Mouse (Mus musculus): ENCODE results near the gene 2210011C24Rik. TPM values are rescaled to one million over a fixed set of nuclear protein-coding genes. Genes with fewer than 3 reads are reported as not detected.
A peak's percentile ranks its signal among the peaks of the same experiment; 100 is the strongest.
"Not testable (repeated sequence)": the region's sequence is repeated elsewhere in the genome, so short reads cannot be mapped to it uniquely, and the experiment has no call there.

The 2210011C24Rik gene
- polyA plus RNA-seq, 1 experiment from 2014 or later = not detected

DNA sequence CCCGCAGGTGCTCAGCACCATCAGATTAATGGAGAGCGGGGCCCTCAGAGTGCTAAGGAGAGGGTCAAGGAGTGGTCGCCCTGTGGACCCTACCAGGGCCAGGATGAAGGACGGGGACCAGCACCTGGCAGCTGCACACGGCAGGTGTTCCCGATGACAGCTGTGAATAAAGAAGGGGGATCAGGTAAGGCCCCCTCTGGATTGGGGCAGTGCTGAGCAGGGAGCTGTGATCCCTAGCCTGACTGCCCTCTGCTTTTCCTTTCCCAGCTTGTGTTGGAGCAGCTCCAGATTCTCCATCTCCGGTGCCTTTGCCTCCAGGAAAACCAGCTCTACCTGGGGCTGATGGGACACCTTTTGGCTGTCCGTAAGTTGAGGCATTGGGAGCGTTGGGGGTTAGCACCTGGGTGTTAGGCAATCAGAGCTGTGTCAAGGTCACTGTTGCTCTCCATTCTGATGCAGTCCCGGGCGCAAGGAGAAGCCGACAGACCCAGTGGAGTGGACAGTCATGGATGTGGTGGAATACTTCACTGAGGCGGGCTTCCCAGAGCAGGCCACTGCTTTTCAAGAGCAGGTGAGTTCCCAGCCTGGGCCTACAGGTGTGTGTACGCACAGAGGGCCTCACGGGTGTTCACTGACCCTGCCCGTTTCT is 12.8 kb downstream of the 2210011C24Rik start:
- no peaks in the 10 kb centered on the region for H3K9me3 ChIP-seq
- H3K9ac ChIP-seq = peak overlapping the region; percentile 45; the same call in 1 of the 2 replicates
- H3K27me3 ChIP-seq (replicated peaks) = peaks cover 25% of the 10 kb centered on the region
- WGBS = 69% methylated on average over 16 of the region's 16 CpGs
- peak overlapping the region; percentile 82 for H3K4me3 ChIP-seq
- peaks cover 25% of the 10 kb centered on the region for H3K4me1 ChIP-seq
- H3K4me2 ChIP-seq (replicated peaks) = peak overlapping the region; percentile 89
- peaks cover 36% of the 10 kb centered on the region for H3K36me3 ChIP-seq
- no peak overlapping the region for H3K27ac ChIP-seq
- ATAC-seq (ENCODE audit: low FRiP score, low read depth) = no peak

DNA sequence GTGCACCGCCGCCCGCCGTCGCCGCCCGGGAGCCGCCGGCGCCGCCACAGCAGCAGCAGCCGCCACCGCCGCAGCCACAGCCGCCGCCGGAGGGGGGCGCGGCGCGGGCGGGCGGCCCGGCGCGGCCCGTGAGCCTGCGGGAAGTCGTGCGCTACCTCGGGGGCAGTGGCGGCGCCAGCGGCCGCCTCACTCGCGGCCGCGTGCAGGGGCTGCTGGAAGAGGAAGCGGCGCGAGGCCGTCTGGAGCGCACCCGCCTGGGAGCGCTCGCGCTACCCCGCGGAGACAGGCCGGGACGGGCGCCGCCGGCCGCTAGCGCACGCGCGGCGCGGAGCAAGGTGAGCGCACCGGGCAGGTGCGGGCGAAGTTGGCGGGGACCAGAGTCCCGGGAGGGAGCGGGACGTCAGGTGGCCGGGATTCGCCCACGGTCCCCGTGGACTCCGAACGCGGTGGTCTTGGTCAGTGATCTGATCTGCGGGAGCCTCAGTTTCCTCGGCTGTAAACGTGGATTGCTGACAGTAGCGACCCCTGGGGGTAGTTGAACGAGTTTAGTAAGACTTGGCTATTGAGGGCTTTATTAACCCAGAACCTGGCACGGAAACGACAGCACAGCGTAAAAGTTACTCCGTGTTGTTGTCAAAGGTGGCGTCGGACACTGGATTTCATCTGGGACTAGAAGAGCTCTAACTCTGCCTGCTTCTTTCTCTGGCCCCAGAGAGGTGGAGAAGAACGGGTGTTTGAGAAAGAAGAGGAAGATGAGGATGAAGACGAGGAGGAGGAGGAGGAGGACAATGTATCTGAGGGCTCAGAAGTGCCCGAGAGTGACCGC is 13.5 kb downstream of the 2210011C24Rik start:
- H3K4me3 ChIP-seq = peak overlapping the region; percentile 82
- H3K9me3 ChIP-seq = no peaks in the 10 kb centered on the region
- ATAC-seq (ENCODE audit: low FRiP score, low read depth) = no peak
- H3K9ac ChIP-seq = peak overlapping the region; percentile 81
- peak overlapping the region; percentile 89 for H3K4me2 ChIP-seq (replicated peaks)
- H3K27me3 ChIP-seq (replicated peaks) = peaks cover 25% of the 10 kb centered on the region
- peaks cover 24% of the 10 kb centered on the region for H3K4me1 ChIP-seq
- H3K36me3 ChIP-seq = peaks cover 37% of the 10 kb centered on the region
- WGBS = under 1% methylated on average over 72 of the region's 92 CpGs
- H3K27ac ChIP-seq = peak overlapping the region; percentile 59; the same call in 1 of the 2 replicates

DNA sequence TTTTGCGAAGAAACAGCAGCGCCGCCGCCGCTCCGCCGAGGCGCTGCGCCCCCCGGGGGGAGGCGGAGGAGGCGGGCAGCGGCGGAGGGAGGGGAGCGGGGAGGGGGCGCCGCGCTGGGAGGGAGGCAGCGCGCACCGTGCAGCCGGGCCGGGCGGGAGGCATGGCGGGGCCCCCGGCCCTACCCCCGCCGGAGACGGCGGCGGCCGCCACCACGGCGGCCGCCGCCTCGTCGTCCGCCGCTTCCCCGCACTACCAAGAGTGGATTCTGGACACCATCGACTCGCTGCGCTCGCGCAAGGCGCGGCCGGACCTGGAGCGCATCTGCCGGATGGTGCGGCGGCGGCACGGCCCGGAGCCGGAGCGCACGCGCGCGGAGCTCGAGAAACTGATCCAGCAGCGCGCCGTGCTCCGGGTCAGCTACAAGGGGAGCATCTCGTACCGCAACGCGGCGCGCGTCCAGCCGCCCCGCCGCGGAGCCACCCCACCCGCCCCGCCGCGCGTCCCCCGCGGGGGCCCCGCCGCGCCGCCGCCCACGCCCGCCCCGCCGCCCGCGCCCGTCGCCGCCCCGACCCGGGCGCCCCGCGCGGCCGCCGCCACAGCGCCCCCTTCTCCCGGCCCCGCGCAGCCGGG is 14.3 kb downstream of the 2210011C24Rik start, which contains the start of gene Samd1:
Gene Samd1, plus strand, starts transcription at position 162 of the 631 bp plus-strand sequence.
- Histone ChIP-seq H3K36me3 (peaks cover 34% of the 10 kb centered on the region), H3K4me3 (peak within 1 kb of the TSS; percentile 82), H3K9ac (peak within 1 kb of the TSS; percentile 89), H3K4me2 (replicated peaks) (peak within 1 kb of the TSS; percentile 89), H3K27ac (peak within 1 kb of the TSS; percentile 92), H3K4me1 (peaks cover 24% of the 10 kb centered on the region), H3K27me3 (replicated peaks) (peaks cover 25% of the 10 kb centered on the region), H3K9me3 (no peaks in the 10 kb centered on the region)
- no peak for ATAC-seq (ENCODE audit: low FRiP score, low read depth)
- WGBS = under 1% methylated on average over 71 of the region's 112 CpGs

DNA sequence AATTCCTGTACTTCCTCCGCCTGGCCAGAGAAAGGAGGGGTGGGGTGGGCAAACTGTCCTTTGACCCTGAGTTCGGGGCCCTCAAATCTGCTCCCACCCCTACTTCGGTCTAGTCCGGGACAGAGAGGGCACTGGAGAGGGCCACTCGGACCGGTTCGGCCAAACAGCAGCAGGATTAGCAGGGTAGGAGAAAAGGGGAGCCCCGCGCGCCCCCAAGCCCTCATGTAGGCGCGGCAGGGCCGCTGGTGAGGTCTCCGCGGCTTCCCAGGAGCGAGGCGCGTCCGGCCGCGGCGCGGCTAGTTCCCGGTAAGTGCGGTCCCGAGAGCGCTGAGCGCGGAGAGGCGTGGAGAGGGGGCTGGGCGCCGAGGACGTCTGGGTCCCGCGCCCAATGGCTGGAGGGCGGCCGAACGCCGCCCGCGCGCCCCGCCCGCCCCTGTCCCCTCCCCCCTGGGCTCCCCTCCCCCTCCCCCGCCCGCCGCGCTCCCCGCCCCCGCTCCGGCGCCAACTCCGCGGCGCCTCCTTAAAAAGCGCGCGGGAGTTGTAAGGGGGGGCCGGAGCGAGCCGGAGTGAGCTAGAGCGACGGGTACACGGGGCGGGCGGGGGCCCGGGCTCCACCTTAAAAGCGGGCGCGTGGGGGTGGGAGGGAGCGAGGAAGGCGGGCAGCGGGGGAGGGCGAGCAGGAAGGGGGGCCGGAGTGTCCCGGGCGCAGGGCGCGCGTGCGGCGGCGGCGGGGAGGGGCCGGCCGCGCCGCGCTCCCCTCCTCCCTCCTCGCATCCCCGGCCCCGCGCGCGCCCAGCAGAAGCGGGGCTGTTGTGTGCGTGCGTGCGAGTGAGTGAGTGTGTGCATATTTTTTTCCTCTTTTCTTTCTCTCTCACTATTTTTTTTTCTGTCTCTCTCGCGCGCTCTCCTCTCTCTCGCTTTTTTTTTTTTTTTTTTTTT is 15.1 kb downstream of the 2210011C24Rik start:
- WGBS = 1% methylated on average over 70 of the region's 103 CpGs
- Histone ChIP-seq H3K4me2 (replicated peaks) (peak overlapping the region; percentile 77), H3K27ac (peak overlapping the region; percentile 92), H3K9me3 (no peaks in the 10 kb centered on the region), H3K4me1 (peaks cover 24% of the 10 kb centered on the region), H3K9ac (peak overlapping the region; percentile 89), H3K4me3 (peak overlapping the region; percentile 82), H3K27me3 (replicated peaks) (peaks cover 25% of the 10 kb centered on the region), H3K36me3 (peaks cover 37% of the 10 kb centered on the region)
- ATAC-seq (ENCODE audit: low FRiP score, low read depth) = peak; percentile 74

DNA sequence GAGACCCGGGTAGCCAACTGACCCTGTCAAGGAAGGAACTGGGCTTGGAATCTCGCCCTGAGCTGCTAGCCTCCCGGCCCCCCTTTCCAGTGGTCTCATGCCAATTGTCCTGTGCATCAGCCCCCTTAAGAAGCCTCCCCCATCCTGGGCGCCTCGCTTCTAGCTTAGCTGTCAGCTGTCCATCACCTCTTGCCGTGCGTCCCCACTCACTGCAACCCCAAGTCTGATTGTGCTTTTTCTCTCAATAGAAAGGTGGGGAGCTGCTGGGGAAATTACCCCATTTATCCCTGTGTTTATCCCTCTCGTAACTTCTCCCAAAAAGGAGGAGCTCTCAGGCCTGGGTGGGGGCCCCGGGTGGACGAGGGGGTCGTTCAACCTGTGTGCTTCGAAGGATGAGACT is 16.0 kb downstream of the 2210011C24Rik start:
- 13% methylated on average over 12 of the region's 12 CpGs for WGBS
- ATAC-seq (ENCODE audit: low FRiP score, low read depth) = no peak
- Histone ChIP-seq H3K27ac (no peak overlapping the region), H3K27me3 (replicated peaks) (peaks cover 17% of the 10 kb centered on the region), H3K4me2 (replicated peaks) (peak overlapping the region; percentile 77), H3K4me3 (0 out of 2 replicates have a peak overlapping the region, but pooled peaks have one; percentile 82), H3K4me1 (peaks cover 18% of the 10 kb centered on the region), H3K9ac (no peak overlapping the region), H3K36me3 (peaks cover 40% of the 10 kb centered on the region), H3K9me3 (no peaks in the 10 kb centered on the region)

DNA sequence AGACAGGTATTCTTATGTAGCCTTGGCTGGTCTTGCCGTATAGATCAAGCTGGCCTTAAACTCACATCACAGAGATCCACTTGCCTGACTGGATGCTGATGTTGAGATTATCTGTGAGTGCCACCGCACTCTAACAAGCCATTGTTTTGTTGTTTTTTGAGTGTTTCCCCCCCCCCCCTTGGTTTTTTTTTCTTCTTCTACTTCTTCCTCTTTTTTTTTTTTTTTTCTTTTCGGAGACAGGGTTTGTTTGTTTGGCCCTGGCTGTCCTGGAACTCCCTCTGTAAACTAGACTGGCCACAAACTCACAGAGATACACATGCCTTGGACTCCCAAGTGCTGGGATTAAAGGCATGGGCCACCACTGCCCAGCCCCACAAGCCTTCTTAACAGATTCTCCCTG is 17.9 kb downstream of the 2210011C24Rik start:
- Histone ChIP-seq H3K9me3 (no peaks in the 10 kb centered on the region), H3K9ac (no peak overlapping the region), H3K36me3 (peaks cover 43% of the 10 kb centered on the region), H3K27ac (no peak overlapping the region), H3K27me3 (replicated peaks) (no peaks in the 10 kb centered on the region), H3K4me2 (replicated peaks) (no peak overlapping the region), H3K4me3 (no peak overlapping the region), H3K4me1 (peaks cover 8% of the 10 kb centered on the region)
- no peak for ATAC-seq (ENCODE audit: low FRiP score, low read depth)
- 87% methylated on average over 3 of the region's 3 CpGs for WGBS

DNA sequence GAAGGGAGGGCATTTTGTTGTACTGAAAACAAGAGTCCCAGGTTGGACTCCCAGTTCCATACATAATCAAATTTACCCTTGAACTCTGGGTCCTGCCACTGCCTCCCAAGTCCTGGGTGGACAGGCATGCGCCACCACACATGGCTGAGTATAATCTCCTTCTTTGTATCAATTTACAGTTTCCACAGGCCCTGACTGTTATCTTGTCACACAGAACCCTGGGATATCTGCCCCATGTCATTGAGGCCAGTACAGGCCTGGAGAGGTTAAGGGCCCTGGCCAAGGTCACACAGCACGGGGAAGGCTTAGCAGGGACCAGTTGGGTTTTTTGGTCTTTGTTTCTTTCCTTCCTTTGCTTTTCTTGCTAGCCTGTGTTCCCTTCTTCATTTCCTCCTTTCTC is 19.5 kb downstream of the 2210011C24Rik start:
- peaks cover 58% of the 10 kb centered on the region for H3K36me3 ChIP-seq
- ATAC-seq (ENCODE audit: low FRiP score, low read depth) = no peak

DNA sequence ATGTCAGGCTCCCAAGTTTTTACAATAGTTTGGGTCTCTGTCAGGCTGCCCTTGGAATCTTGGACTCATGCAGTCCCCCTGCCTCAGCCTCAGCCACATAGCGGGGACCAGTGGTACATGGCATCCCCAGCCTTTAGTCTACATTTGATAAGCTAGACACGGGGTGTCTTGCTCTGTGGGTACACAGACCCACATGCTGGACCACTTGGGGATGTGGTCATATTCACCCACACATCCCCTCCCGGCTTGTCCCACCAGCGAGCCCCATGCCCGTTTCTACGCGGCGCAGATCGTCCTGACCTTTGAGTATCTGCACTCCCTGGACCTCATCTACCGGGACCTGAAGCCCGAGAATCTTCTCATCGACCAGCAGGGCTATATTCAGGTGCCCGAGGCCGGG is 21.8 kb downstream of the 2210011C24Rik start:
- Histone ChIP-seq H3K9me3 (no peaks in the 10 kb centered on the region), H3K9ac (no peak overlapping the region), H3K27me3 (replicated peaks) (no peaks in the 10 kb centered on the region), H3K4me1 (no peaks in the 10 kb centered on the region), H3K4me2 (replicated peaks) (no peak overlapping the region), H3K4me3 (no peak overlapping the region), H3K27ac (no peak overlapping the region), H3K36me3 (peaks cover 76% of the 10 kb centered on the region)
- 95% methylated on average over 14 of the region's 14 CpGs for WGBS
- ATAC-seq (ENCODE audit: low FRiP score, low read depth) = no peak

More for the DNA sequence above, 19.5 kb downstream of the 2210011C24Rik start:
- H3K4me2 ChIP-seq (replicated peaks) = no peak overlapping the region
- no peak overlapping the region for H3K27ac ChIP-seq
- WGBS = 97% methylated on average over 2 of the region's 2 CpGs
- no peaks in the 10 kb centered on the region for H3K27me3 ChIP-seq (replicated peaks)
- H3K4me1 ChIP-seq = peaks cover 4% of the 10 kb centered on the region; the same call in 1 of the 2 replicates
- no peak overlapping the region for H3K9ac ChIP-seq
- H3K4me3 ChIP-seq = no peak overlapping the region
- H3K9me3 ChIP-seq = no peaks in the 10 kb centered on the region

DNA sequence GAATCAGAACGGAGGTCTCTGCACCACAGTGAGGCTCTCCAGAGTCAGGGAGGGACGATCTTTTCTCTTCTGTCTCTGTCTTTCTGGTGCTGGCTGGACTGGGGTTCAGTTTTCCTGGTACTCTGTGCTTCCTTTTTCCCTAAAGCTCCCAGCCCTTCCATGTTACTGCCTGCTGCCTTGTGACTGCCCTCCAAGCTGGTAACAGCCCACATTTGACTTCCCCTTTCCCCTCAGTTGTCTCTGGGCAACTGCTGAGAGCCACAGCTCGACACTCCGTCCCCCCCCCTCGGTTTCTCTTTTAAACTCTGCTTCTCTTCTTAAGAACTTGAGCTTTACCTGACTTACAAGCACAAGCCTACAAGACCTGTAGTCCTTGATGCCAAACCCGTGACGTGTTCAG is 22.7 kb downstream of the 2210011C24Rik start:
- Histone ChIP-seq H3K4me2 (replicated peaks) (no peak overlapping the region), H3K36me3 (peaks cover 74% of the 10 kb centered on the region), H3K9ac (no peak overlapping the region), H3K27me3 (replicated peaks) (no peaks in the 10 kb centered on the region), H3K4me1 (no peaks in the 10 kb centered on the region), H3K27ac (no peak overlapping the region), H3K9me3 (no peaks in the 10 kb centered on the region), H3K4me3 (no peak overlapping the region)
- 91% methylated on average over 7 of the region's 7 CpGs for WGBS
- ATAC-seq (ENCODE audit: low FRiP score, low read depth) = no peak

DNA sequence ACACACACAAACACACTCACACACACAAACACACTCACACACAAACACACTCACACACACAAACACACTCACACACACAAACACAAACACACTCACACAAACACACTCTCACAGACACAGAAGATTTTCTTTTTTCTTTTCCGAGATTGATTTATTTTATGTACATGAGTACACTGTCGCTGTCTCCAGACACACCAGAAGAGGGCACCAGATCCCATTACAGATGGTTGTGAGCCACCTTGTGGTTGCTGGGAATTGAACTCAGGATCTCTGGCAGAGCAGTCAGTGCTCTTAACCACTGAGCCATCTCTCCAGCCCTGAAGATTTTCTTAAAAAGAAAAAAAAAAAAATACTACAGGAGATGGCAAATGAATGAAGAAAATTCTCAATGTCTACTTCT is 28.7 kb downstream of the 2210011C24Rik start:
- not testable (repeated sequence) for ATAC-seq (ENCODE audit: low FRiP score, low read depth); H3K27ac ChIP-seq; H3K9ac ChIP-seq; H3K27me3 ChIP-seq (replicated peaks); H3K4me3 ChIP-seq; H3K4me1 ChIP-seq; H3K4me2 ChIP-seq (replicated peaks); H3K9me3 ChIP-seq
- H3K36me3 ChIP-seq = peaks cover 76% of the 10 kb centered on the region
- WGBS = 94% methylated on average over 2 of the region's 2 CpGs

DNA sequence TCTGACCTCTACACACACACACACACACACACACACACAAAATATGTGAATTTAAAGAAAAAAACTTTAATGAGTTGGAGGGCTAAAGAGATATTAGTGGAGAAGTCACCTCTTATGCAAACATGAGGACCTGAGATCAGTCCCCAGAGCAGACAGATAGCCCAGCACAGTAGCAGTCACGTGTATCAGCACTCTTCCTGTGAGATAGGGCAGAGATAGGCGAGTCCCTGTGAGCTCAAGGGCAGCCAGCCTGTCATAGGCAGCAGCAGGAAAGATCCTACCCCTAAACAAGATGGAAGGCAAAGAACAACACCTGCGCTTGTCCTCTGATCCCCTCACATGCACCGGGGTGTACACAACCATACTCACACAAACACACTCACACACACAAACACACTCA is 29.5 kb downstream of the 2210011C24Rik start:
- H3K4me1 ChIP-seq = peaks cover 8% of the 10 kb centered on the region
- H3K36me3 ChIP-seq = peaks cover 72% of the 10 kb centered on the region
- no peak overlapping the region for H3K4me2 ChIP-seq (replicated peaks)
- H3K9ac ChIP-seq = no peak overlapping the region
- no peak overlapping the region for H3K27ac ChIP-seq
- H3K27me3 ChIP-seq (replicated peaks) = no peaks in the 10 kb centered on the region
- no peak for ATAC-seq (ENCODE audit: low FRiP score, low read depth)
- no peaks in the 10 kb centered on the region for H3K9me3 ChIP-seq
- WGBS = 92% methylated on average over 4 of the region's 4 CpGs
- H3K4me3 ChIP-seq = no peak overlapping the region
